Mouse (Mus musculus): ENCODE measurements around the gene 1700018B08Rik. TPM values are rescaled to one million over a fixed set of nuclear protein-coding genes. Genes with fewer than 3 reads are reported as not detected.
A peak's percentile ranks its signal among the peaks of the same experiment; 100 is the strongest.

Gene 1700018B08Rik
- total RNA-seq, 2 experiments from 2014 or later = not detected

DNA sequence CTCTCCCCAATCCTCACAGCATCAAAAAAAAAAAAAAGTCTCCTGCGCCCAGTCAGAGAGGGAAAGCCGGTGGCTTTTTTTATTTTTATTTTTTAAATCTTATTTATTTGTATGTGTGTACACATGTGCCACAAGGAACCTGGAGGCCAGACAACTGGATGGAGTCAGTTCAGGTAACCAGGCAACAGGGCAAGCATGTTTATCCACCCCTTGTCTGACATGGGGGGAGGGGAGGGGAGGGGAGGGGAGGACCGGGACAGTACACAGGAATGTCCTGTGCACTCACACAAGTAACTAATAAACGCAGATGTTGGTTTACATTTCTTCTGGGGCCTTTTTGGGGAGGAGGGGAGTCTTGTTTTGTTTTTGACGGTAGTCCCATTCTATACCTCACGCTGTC lies 19.6 kb upstream of the 1700018B08Rik start:
- no peak for DNase-seq (ENCODE audit: low spot score in 2 of 2)

DNA sequence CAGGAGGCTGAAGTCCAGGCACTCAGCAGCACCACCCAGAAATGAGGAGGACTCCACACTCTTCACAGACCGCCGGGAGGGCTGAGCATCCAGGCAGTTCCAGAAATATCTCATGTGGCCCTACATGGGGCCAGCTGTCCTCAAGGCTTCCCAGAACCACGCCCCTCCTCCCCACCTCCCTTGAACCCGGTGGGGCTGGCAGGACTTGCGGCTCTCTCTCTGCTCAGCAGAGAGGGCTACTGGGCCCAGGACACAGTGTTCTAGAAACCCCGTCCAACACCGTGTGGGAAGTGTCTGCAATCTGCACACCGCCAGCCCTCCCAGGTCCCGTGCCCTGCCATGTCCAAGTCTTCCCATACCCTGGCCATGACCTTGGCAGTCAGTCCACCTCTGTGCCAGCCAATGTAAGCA lies 18.8 kb upstream of the 1700018B08Rik start:
- peak in 1 of 2 experiments; percentile 44 for DNase-seq (ENCODE audit: low spot score in 2 of 2)

DNA sequence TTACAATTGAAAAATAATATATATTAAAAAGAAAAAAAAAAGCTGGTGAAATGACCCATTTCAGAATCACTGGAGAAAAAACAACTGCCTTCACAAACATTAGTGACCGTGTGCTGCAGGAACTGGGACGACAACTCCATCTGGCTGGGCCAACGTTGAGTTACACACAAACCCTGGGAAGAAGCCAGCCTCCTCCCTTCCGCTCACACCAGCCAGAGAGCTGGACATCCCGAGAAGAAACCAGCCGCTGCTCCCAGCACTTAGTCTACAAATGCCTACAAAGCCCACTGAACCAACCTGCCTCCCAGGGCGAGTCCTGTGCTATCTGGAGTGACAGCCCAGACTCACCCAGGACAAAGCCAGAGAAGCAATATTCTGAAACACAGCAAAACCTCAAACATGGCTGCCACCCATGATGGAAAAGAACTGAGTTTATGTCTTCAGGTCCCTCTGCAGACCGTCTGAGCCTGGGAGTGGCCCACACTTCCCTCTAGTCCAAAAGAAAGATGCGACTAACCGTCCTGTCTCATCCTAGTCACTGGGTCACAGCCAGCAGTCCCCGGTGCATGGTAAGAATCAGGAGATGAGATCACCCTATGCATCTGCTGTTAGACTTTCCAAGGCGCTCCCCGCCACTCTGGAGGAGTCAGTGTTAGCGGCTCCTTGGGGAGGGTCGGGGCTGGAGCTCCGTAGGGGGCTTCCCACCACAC lies 17.7 kb upstream of the 1700018B08Rik start:
- peak in 1 of 2 experiments; percentile 69 for DNase-seq (ENCODE audit: low spot score in 2 of 2)

DNA sequence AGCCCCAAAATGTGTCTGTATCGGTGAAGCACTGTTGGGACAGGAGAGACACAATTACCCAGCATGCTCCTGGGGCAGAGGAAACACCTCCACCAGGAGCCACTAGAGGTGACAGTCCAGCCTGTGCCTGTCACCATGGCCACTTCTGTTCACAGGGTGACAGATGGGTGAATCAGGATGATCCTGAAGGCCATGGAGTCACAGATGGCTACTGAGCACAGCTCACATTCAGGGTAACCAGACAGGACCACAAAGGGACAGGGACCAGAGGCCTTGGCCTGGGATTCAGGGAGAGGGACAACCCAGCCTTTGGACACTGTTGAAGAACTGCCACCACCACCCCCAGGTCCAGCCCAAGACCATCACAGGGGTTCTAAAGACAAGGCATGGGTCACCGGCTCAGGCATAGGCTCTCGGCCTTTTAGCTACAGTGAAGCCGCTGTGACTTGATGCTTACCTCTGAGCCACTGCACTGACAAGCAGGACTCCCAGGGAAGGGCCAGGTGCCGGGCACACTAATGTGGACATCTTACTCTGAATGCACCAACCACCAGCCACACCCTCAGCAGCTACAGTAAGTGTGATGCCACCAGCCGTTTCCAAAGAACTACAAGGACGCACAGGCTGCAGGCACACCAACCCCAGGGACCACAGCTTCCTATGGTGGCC lies 16.4 kb upstream of the 1700018B08Rik start:
- no peak for DNase-seq (ENCODE audit: low spot score in 2 of 2)

DNA sequence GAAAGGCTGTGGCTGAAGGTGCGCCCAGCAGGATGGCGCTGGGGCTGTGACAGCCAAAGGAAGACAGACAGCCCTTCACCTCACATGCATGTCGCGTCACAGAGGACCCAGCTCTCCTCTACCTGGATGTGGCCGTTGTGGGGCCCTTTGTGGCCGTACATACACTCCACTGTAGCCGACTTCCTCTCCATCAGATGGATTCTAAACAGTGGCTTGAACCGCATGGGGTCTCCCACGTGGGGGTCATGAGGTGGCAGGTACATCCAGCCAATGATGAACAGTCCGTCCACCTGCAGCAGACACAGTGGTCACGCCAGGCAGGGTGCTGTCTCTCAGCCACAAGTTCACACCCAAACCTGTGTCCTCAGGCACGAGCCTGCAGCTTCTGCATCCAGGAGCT lies 15.7 kb upstream of the 1700018B08Rik start:
- DNase-seq (ENCODE audit: low spot score in 2 of 2) = no peak

DNA sequence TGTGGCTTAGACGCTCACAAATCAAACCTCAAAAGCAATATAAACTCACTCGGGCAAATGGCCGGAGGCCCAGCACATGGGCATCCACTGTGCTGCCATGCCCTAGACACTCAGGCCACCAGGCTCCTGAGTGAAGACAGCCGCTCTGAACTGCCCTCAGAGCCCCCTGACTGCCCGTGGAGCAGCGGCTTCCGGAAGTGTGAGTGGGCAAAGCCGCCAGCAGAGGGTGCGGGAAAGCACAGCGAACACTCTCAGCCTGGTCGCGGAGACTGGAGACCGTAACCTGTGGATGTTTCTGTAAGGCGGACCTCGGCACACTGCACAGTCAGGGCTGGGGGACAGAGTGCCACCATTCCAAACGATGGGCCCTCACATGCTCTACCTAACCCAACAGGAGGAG lies 14.4 kb upstream of the 1700018B08Rik start:
- no peak for DNase-seq (ENCODE audit: low spot score in 2 of 2)

DNA sequence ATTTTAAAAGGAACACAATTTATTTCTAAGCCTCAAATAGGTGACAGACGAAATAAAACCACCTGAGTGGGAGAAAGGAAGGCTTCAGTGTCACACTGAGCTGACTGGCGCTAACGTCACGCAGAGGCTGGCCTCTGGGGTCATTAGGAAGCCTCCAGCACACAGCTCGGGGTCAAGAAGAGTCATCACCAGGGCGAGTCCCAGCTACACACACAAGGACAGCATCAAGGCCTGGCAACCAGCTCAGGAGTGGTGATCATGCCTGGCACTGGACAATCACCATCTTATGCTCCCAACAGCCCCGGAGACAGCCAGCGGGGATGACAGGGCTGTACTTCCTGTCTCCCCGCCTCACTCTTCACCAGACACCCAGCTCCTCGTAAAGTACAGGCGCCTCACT lies 13.6 kb upstream of the 1700018B08Rik start:
- DNase-seq (ENCODE audit: low spot score in 2 of 2) = no peak

DNA sequence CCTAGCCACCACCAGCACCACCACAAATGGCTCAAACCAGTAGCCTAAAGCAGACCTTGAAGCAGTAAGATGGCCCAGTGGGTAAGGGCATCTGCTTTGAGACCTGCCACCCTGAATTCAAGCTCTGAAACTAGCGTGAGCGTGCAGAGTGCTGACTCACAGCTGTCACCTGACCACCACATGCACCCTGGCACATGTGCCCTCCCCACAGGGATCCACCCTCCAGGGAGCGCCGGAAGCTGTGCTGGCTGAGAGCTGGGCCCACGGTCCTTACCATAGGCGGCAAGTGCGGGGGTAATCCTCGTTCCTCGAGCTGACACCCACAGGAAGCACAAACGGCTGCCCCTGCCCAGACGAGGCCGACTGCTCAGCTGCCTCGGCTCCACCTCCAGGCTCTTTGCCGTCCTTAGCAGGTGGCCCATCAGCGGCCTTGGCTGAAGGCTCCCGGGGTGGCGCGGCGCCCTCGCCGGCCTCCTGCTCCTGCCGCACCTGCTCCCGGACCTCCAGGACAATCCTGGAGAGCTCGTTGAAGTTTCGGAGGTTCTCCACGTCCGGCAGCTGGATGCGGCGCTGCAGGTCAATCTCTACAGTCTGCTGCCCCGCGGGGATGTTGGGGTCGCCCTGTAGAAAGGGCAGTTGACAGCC lies 9.8 kb upstream of the 1700018B08Rik start:
- no peak for DNase-seq (ENCODE audit: low spot score in 2 of 2)

DNA sequence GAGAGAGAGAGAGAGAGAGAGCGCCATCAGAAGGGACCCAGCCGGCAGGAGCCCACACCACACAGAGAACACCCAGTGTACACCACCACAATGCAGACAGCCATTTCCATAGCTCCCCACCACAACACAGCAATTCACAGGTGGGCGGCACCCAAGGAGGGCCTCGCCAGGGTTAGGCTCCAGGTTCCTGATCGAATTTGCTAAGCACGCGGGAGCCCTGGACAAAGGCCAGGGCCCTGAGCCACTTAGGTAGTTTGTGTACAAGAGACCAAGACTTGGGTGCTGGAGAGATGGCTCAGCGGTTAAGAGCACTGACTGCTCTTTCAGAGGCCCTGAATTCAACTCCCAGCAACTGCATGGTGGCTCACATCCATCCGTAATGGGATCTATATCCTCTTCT lies 8.4 kb upstream of the 1700018B08Rik start:
- no peak for DNase-seq (ENCODE audit: low spot score in 2 of 2)

DNA sequence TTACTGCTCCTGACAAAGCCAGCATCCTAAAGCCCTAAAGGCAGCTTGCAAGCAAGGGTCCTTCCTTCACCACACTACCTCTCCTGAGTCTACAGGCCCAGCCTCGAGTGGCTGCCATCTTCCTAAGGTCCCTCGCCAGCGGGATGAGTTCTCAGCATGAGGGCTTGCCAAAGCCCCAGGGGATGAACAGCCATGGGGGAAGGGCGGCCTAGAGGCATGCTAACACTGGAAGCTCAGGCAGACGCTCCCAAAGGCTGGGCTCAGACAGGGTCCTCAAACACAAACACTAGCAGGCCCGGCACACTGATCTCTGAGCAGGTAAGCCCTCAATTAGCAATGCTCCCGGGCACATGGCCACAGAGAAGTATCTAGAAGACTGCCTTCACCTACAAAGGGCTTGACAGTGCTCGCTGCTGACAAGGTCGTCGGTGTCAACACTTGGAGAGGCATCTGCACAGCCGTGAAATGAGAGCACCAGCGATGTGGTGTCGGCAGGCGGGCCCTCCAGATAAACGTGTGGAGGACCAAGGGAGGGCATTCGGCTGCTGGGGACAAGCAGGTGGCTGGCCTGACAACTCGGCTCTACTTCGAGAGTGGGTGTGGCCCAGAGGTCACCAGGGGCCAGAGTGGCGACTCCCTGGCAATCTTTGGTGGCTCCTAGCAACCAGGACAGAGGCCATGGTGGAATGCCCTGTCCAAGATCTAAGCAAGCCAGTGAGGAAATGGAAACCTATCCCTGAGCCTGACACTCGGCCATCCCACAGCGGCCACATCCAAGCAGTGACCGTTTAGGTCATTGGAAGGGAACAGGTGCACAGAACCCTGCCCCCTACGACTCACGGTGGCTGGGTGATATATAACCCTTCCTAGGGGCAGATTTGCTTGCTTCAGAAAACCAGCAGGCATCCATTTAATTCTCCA lies 7.2 kb upstream of the 1700018B08Rik start:
- no peak for DNase-seq (ENCODE audit: low spot score in 2 of 2)

DNA sequence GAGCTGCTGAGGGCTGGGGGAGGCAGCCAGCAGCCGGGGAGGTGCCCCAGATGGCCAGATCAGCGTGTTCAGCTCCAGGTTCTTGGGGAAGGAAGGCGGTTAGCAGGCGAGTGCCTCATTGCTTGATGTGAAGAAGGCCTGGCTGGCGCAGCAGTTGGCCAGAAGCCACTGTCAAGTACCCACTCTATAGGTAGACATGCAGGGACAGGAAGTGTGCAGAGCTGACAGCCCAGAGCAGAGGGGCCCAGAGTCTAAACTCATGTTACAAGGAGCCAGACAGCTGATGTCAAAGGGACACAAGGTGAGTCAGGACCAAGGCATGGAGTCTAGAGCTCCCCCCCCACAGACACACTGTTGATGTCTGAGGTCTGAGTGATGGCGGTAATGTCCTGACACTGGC lies 5.9 kb upstream of the 1700018B08Rik start:
- no peak for DNase-seq (ENCODE audit: low spot score in 2 of 2)

DNA sequence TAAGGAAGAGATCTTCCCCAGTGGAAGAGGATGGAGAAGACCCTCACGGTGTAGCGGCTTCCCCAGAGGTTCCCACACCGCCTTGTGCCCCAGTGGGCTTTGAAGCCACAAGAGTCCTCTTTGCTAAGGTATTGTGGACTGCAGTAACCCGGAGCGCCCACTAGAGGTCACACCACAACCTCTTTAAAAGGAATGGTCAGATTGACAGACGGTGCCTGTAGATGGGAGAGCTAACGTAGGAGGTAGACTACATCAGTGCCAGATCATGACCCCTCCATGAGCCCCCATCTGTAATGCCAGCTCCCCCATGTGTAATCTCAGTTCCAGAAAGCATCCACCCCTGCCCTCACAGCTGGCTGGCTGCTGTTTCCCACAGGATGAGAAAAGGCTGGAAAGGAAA lies 3.0 kb upstream of the 1700018B08Rik start:
- peak; percentile 56 to 61 for DNase-seq (ENCODE audit: low spot score in 2 of 2)

DNA sequence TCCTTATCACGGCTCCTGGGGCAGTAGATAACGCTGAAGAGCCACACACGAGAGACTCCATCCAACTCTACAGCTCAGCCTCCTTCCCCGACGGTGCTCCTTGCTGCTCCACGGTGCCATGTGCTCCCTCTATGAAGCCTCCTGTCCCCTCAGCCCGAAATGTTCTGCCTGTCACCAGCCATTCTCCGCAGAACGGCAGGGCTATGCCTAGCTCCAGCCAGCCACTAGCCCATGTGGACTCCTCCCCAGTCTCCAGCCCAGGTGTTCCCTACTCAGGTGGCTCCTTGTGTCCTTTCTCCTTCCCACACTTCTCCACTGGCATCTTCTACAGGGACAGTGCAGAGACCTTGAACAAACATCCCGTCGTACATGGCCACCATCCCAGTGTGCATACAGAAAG lies 816 bp upstream of the 1700018B08Rik start:
- no peak for DNase-seq (ENCODE audit: low spot score in 2 of 2)

DNA sequence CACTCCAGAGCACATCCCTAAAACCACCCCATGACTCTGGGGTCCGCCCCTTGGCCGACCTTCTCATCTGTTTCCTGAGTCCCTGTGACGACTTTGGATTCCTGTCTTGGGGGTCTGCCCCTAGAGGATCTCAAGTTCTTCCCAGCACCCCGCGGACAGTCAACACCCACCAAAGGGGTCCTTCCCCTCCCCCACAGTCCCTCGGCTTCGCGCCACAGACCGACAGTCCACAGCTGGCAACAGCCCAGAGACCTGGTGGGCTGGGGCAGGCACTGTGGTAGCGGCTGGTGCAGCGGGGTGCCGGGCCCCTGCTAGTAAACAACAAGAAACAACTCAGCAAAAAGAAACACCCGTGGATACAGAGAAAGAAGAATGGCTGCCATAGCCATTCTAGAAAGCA lies 1.2 kb downstream of the 1700018B08Rik start:
- no peak for DNase-seq (ENCODE audit: low spot score in 2 of 2)

DNA sequence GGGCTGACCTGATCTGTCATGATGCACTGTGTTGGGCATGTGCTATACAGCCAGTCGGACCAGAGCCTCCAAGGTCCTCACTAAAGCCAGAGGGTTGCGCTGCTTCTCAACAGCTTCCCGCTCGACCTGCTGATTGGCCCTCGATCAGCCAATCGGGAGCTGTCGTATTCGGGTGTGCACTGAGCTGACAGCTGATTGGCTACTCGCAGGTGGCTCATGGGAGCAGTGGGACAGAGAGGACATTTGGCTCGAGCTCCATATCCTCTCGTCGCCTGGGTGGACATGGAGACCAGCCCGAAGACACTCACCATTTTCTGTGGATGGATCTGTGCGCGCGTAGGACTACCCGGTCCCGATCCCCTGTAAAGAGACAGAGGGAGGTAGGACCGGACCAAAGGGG lies 2.3 kb downstream of the 1700018B08Rik start:
- no peak for DNase-seq (ENCODE audit: low spot score in 2 of 2)

DNA sequence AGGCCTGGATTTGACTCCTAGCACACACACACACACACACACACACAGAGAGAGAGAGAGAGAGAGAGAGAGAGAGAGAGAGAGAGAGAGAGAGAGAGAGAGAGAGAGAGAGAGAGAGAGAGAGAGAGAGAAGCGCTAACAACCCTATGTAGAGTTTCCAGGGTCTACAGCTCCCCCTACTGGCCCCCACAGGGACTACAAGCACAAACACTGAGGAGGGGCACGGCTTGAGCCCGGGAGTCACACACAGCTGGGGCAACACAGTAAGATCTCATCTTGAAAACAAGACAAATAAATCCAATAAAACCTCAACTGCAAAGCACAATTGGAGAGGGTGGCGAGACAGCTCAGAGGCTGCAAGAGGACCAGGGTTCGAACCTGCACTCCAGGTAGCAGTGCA lies 11.7 kb downstream of the 1700018B08Rik start:
- no peak for DNase-seq (ENCODE audit: low spot score in 2 of 2)

DNA sequence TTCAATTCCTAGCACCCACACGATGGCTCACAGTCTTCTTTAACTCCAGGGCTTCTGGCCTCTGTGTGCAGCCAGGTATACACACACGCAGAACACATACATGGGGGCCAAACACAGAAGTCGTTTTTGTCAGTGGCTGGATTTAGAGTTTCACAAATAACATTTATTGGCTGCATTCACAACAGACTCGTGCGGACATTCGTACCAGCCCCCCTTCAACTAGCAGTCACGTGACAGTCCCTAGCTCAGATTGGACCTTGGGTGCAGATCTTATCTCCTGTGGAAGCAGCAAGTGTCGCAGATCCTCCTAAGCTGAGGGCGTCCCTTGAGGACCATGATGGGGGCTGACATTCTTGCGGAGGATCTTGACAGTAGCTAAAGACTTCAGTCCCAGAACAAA lies 13.5 kb downstream of the 1700018B08Rik start:
- no peak for DNase-seq (ENCODE audit: low spot score in 2 of 2)

DNA sequence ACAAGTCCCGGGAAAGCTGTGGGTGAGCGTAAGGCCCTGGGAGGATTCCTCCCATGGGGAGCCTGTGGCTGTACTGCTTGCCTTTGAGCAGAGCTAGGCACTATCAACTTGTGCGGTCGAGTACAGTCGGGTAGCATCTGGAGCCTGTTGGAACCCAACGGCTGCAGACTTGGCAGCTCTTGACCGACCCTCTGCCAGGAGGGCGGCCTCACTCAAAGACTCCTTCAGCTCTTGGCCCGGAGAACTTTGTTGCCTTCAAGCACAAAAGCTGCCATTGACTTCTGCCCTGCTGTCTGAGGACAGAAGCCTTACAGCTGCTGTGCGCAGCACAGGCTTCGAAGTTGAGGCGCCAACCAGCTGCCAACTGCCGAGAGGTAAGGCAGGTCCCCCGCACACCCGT lies 15.3 kb downstream of the 1700018B08Rik start:
- no peak for DNase-seq (ENCODE audit: low spot score in 2 of 2)

DNA sequence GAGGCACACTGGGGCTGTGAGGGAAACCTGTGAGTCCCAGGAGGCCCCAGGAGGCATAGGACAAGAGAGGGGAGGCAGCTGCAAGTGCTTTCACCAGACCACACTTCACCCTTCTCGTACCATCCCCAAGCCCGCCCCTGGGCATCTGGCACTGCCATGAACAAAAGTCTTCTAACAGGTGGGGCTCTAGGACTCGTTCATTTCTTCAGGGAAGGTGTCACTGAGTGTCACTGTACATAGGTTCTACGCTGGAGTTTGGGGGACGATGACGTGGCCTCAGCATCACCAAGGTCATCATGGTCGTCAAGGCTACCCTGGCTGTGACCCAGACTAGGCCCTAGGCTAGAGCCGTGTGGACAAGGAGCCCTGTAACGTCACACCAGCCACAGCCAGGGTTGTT lies 16.4 kb downstream of the 1700018B08Rik start:
- no peak for DNase-seq (ENCODE audit: low spot score in 2 of 2)

DNA sequence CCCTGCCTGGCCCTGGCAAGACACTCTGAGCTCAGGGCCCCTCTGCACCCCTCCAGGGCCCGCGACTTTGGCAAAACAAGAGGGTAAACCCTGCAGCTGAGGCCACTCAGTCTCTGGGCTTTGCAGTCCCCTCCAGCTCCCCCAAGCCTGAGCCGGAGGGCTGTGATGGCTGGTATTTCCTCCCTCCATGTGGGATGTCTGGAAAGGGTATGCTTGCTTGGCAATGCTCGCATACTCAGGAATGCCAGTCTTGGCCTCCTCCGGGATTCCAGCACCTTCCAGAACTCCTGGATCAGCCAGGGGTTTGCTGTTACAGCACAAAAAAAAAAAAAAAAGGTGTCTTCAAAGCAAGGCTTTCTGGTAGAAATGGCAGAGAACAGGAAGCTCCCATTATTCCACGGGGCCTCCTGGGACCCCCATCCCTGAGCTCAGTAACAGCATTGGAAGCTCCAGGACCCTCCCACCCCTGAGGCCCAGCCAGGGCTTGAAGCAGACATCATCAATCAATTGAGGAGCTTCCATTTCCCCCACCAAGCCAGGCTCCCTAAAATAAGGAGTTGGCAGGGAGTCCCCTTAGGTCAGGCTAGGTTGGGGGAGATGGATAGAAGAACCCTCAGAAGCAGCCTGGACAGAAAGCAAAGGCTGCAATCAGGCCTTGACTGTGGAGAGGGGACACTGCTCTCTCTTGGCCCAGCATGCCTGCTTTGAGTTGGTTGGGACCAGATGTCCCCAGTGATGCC lies 17.1 kb downstream of the 1700018B08Rik start:
- DNase-seq (ENCODE audit: low spot score in 2 of 2) = no peak

Data from gastrocnemius, postnatal 4 days (tissue).